Mouse (Mus musculus): ENCODE data around the gene Acer1.

Gene Acer1

DNA sequence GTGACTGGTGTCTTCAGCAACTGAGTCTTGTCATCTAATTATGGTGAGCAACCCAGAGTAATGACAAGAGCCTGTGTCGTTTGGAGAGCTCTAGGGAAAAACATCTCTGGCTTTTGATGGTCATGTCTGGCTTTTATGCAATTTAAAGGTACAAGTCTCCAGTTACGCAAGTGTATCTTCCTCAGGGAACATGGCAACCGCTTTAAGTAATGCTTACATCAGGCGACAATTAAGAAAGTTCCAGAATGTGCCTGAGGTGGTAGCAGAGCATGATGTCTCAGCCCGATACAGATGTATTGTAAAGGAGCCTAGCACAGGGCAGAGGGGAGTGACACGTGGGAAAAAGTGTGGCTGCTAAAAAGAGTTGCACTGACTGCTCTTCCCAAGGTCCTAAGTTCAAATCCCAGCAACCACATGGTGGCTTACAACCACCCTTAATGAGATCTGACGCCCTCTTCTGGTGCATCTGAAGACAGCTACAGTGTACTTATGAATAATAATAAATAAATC lies 7.0 kb upstream of the Acer1 start:
- no peak for DNase-seq

GRCm38 (mm10) chr17:56988441-56988840 lies 6.5 kb upstream of the Acer1 start:
- no peak for DNase-seq

DNA sequence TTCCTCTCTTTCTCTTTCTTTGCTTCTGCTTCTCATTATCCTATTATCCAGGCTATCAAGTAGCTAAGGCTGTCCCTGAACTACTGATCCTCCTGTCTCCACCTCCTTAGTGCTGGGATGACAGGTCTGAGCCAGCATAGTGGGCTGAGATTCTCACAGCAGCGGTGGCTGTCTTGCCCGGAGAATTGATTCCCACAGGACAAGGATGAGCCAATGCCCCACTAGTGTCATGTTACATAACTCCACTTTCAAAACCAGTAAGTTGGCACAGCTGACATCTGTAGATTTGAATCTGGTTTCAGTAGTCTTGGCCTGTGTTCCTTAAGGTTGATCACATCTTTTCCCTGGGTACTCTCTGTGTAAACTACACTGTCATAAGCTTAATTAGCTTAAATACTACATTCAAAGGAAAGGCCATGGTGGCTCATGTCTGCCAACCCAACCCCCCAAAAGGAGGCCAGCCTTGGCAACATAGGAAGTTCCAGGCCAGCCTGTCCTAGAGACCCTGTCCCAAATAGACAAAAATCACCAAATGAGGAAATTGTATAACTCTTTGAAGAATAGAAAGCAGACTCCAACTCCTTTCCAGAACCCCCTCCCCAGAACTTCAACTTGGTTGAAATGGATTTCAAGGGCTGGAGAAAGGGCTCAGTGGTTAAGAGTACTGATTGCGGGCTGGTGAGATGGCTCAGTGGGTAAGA lies 4.3 kb upstream of the Acer1 start:
- DNase-seq, result no peak

DNA sequence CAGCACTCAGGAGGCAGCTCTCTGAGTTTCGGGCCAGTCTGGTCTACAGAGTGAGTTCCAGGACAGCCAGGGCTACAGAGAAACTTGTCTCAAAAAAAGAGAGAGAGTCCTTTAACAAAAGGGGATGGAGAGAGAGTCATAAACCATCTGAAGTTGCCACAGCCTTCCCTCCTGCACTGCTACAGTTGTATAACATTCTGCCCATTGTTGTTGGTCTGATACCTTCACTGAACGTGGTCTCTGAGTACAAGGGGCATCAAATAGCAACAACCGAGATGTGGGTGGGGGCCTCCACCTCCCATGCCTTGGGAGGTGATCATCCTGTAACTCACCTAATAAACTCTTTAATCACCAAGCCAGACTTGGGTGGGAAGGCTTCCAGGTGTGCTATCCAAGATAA lies 3.7 kb upstream of the Acer1 start:
- no peak for DNase-seq

- no peak for DNase-seq
These were observed 3.0 kb upstream of the Acer1 start for GRCm38 (mm10) chr17:56984886-56985285.

- no peak for DNase-seq
These were observed 877 bp downstream of the Acer1 start for GRCm38 (mm10) chr17:56981049-56981448.

DNA sequence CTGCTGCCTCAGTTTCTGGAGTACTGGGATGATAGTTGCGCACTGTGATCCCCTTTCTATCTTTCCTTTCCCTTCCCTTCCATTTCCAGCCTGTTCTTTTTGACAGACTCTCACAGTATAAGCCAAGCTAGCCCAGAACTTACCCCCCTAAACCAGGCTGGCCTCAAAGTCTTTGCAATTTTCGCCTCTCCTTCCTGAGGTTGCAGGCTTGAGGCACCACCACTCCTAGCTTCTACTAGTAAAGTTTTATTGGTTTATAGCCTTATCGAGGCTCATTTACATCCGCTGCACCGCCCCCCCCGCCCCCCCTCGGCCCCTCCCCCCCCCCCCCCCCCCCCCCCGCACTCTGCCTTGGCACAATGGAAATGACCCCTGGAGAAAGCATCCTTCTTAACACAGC lies 2.4 kb downstream of the Acer1 start:
- no peak for DNase-seq

DNA sequence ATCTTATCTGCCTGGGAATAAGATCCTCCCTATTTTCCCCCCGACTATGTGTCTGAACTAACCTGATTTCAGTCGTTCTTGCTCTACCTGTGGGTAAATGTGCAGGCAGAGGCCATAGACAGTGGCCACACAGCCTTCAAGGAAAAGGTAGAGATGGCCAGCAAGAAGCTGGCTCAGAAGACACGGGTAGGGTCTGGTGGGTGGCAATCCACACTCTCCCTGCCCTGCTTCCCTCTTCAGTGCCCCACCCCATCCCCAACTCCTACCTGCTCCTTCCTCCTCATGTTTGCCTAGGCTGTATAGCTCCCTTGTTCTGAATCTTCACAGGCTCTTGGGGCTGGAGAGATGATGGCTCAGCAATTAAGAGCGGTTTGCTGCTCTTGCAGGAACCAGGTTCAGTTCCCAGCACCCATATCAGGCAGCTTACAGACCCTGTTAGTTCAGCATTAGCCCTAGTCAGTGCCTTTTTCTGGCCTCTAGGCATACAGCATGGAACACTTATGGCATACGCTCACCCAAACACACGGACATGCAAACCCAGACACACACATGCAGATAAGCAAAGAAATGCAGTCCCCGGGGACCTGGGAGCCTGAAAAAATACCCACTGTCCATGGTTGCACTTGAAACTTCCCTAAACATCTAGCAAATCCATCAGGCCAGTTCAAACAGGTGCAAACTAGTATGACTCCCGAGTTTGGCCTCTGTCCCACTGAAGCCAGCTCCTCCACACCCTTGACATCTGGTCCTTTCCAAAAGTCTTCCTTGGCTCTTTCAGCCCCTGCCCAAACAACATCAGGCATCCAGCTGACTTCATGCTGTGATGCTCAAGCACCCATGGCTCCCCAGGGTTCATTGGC lies 5.2 kb downstream of the Acer1 start:
- DNase-seq, result no peak

DNA sequence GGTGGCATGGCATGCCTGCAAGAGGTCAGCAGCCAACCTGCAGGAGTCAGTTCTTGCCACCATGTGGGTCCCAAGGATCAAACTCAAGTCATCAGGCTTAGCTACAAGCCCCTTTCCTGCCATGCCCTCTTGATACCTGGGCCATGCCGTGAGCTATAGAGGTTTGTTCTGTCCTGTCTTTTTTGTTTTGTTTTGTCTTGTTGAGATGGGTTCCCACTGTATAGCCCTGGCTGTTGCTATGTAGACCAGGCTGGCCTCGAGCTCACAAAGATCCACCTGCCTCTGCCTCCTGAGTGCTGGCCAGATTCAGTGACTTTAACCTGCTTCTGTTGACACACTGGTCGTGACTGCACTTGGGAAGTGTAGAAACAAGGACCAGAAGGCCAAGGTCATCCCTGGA lies 6.5 kb downstream of the Acer1 start:
- DNase-seq, result no peak

GRCm38 (mm10) chr17:56974708-56975240 lies 7.2 kb downstream of the Acer1 start:
- DNase-seq, result no peak

- DNase-seq, result no peak
These were observed 7.8 kb downstream of the Acer1 start for GRCm38 (mm10) chr17:56973956-56974707.

DNA sequence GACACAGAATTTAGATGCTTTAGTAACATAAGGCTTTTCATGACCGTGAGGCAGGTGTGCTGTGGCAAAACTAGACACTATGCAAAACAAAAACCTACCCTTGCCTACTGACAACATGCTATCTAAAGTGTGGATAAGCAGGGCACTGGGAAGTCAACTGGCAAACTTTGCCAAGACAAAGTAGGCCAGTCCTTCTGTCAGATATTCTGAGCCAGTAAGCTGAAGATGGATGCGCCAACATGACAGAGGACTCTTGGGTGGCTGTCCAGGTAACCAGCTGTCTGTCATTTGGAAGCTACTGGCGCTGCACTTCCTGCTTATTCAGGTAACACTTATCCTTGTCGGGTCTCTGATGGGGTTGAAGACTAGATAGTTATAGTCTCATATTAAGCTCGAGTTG lies 11.8 kb downstream of the Acer1 start:
- no peak for DNase-seq

DNA sequence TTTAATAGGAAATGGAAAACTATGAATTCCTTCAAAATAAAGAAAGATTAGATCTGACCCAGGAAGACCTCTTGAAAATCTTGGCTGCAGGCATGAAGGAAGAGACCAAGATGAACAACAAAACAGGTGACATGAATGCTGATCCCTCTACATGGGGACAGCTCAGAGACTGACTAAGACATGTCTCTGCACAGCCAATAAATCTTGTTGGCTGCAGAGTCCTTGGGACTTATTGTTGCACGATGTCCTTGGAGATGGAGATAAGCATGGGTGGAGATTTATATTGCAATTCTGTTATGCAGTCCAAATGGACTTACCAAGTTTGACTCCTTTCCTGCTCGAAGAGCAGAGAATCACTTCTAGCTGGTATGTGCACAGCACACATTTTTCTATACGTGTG lies 12.6 kb downstream of the Acer1 start:
- no peak for DNase-seq

- no peak for DNase-seq
These were observed 18.3 kb downstream of the Acer1 start for GRCm38 (mm10) chr17:56963646-56964045.

GRCm38 (mm10) chr17:56962642-56963405 lies 19.1 kb downstream of the Acer1 start:
- no peak for DNase-seq

DNA sequence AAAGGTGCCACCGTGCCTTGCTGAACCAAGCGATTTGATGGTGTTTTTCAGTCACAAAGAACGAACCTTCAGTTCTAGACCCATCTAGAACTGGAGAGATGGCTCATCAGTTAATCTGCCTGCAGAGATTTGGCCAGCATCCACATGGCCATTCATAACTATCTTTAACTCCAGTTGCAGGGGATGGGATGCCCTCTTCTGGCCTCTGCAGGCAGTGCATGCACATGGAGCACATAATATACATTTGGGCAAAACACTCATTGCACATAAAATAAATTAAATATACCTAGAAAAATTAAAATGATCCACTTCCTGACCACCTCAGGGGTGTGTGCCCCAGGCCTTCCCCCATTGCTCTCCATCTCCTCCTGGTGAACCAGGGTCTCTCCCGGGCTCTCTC lies 20.0 kb downstream of the Acer1 start:
- no peak for DNase-seq

DNA sequence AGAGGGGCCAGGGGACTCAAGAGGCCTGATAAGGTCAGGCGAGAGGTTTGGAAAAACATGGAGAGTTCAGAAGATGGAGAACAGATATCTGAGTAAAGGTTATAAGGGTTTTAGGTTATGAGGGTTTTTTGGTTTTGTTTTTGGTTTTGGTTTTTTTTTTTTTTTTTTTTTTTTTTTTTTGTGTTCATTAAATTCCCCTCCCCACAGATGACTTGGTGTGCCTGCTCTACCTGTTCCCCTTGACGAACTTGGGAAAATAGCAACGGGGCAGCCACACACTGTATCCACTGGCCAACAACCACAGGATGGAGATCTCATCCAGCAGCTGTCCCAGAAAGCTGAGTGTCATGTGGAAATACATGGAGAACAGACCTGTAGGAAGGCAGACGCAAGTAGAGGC lies 23.3 kb downstream of the Acer1 start:
- DNase-seq, result no peak

DNA sequence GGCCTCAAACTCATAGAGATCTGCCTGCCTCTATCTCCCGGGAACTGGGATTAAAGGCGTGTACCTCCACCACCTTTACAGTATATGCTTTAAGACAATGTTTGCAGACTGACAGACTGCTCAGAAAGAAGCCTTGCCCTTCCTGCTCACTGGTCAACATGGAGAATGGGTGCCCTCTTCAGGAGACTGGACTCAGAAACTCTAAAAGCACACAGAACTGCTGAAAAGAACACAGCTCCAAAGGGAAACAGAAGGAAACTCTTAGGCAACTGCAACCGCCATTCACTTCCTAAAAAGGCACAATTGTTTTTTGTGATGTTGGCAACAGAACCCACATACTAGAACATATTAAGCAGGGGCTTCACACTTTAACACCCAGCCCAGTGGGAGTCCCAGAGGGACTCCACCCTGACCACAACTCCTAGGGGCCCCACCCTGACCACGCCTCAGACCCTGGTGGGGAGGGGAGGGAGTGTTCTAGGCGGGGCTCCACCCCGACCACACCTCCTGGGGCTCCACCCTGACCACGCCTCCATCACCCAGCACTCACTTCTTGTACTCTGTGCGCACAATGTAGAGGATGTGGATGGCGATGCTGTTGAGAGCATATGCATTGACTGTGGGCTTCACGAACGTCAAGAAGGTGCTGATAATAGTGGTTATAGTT lies 24.0 kb downstream of the Acer1 start:
- no peak for DNase-seq

- no peak for DNase-seq
These were observed 27.1 kb downstream of the Acer1 start for GRCm38 (mm10) chr17:56954871-56955270.

GRCm38 (mm10) chr17:56952639-56953038 lies 29.3 kb downstream of the Acer1 start:
- DNase-seq, result no peak

DNA sequence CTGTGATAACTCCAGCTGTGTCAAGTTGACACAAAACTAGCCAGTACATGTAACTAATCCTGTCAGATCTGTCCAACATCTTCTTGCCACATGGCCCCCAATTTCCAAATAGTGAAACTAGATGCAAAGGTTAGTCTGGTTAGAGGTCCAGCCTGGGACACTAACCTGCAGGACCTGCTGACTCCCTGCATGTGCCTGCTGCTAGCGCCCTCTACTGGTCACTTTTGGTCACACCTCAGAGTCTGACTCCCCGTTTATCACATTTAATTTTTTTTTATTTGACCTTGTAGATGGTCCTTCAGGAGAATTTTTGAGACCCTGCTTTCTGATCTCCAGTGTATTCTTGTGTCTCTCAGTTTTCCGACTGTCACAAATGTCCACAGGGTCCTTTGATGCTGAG lies 31.0 kb downstream of the Acer1 start:
- DNase-seq, result peak; percentile 13

DNA sequence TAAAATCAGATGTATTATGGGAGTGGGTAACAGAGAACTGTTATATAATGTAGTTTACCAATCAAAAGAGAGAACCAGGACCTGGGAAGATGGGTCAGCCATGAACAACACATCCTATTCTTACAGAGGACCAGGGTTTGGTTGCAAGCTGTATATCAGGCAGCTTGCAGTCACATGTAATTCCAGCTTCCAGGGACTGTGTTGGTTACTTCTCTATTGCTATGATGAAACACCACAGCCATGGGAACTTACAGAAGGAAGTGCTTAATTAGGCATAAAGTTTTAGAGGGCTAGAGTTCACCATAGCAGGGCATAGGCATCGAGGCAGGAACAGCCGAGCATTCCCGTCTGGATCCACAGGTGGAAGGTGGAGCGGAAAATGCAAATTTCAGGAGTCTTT lies 43.2 kb downstream of the Acer1 start:
- no peak for DNase-seq
